Mouse (Mus musculus): ENCODE data around the gene Fam181a.

GRCm38 (mm10) chr12:103341212-103341611, 30.4 kb downstream of the Fam181a start:
- no peak for TF ChIP-seq CTCF (IDR thresholded peaks at IDR 0.05; ENCODE audit: insufficient read depth, low read depth, low read length)
- TF ChIP-seq POLR2A (IDR thresholded peaks at IDR 0.05; ENCODE audit: insufficient read depth, low read depth, low read length) = no peak
